In genomic region chr3:88772399-88772798, GRCm38 (mm10) we compare ENCODE assay signal across 8 mouse cellular contexts. TPM values are rescaled to one million over a fixed set of nuclear protein-coding genes. Genes with fewer than 3 reads are reported as not detected.
DNase-seq lines count a peak whose midpoint lies in the region; ATAC-seq lines count a peak whose summit lies in the region.
"Not testable (repeated sequence)": the region's sequence is repeated elsewhere in the genome, so short reads cannot be mapped to it uniquely, and the experiment has no call there.

No protein-coding gene starts in this region.

- H3K9ac ChIP-seq in embryonic facial prominence, embryonic 12.5 days: not testable (repeated sequence)

- WGBS in embryonic facial prominence, embryonic 12.5 days: 2% methylated on average over 19 of the region's 19 CpGs

- H3K27ac ChIP-seq in embryonic facial prominence, embryonic 12.5 days: not testable (repeated sequence)

- H3K4me2 ChIP-seq in embryonic facial prominence, embryonic 12.5 days (replicated peaks): peak overlapping the region; percentile 33

- DNase-seq in adrenal gland, postnatal 25 days: peak; percentile 76
- peak; percentile 92 to 93 for DNase-seq in heart, adult 18-20 months
- DNase-seq in kidney, adult 11 months: peak; percentile 90
- DNase-seq in left cerebral cortex, postnatal 36 days (ENCODE audit: low spot score in 2 of 2): peak; percentile 95 to 96
- DNase-seq in mesoderm, embryonic 11.5 days (ENCODE audit: low read depth, low spot score): peak; percentile 82
- peak; percentile 85 for DNase-seq in right cerebral cortex, postnatal 14 days
- peak; percentile 69 for DNase-seq in urinary bladder, postnatal 25 days (ENCODE audit: low spot score)

- not testable (repeated sequence) for H3K9me3 ChIP-seq in embryonic facial prominence, embryonic 12.5 days

- ATAC-seq in embryonic facial prominence, embryonic 12.5 days (ENCODE audit: insufficient number of reproducible peaks, insufficient read depth, low FRiP score, low TSS enrichment): not testable (repeated sequence)

- H3K27me3 ChIP-seq in embryonic facial prominence, embryonic 12.5 days: not testable (repeated sequence)

- H3K4me3 ChIP-seq in embryonic facial prominence, embryonic 12.5 days: peak overlapping the region; percentile 12; the same call in 1 of the 2 replicates

- intact Hi-C loops in left cerebral cortex, postnatal 36 days (cut with DNase I): not testable (repeated sequence)

- not testable (repeated sequence) for H3K4me1 ChIP-seq in embryonic facial prominence, embryonic 12.5 days

- not testable (repeated sequence) for H3K36me3 ChIP-seq in embryonic facial prominence, embryonic 12.5 days

RNA-seq across cellular contexts. Expression of gene Syt11, which starts 2.6 kb away (rescaled TPM):
- total RNA-seq in adrenal gland, postnatal 25 days (2021): 7.8 and 11.1 TPM in 2 replicates
- 41.4 and 48.5 TPM in 2 replicates for polyA plus RNA-seq in embryonic facial prominence, embryonic 12.5 days (2016; fragmentation: Nextera tagmentation; extraction: Ambion mirVana)
- total RNA-seq in heart, adult 18-20 months (2021): 1 to 10 TPM; 5.4 to 8.0 TPM
- total RNA-seq in left cerebral cortex, postnatal 36 days (2021): 100 to 1,000 TPM; 498 to 620 TPM

RNA-seq across cellular contexts. Expression of gene Rit1, which starts 55.8 kb away (rescaled TPM):
- 48.7 and 65.4 TPM in 2 replicates for total RNA-seq in adrenal gland, postnatal 25 days (2021)
- 46.2 and 51.6 TPM in 2 replicates for polyA plus RNA-seq in embryonic facial prominence, embryonic 12.5 days (2016; fragmentation: Nextera tagmentation; extraction: Ambion mirVana)
- total RNA-seq in heart, adult 18-20 months (2021): 10 to 100 TPM; 70.5 to 95.6 TPM
- total RNA-seq in left cerebral cortex, postnatal 36 days (2021): 10 to 100 TPM; 47.9 to 51.3 TPM

Comparison
In these comparisons a context has a peak if more than half of its experiments do, and no peak if none do; other contexts are left out.
1. RNA of gene Syt11, which starts 2.6 kb away (total RNA-seq): 498 to 620 TPM in left cerebral cortex, postnatal 36 days; 7.8 to 11.1 TPM in adrenal gland, postnatal 25 days and 5.4 to 8.0 TPM in heart, adult 18-20 months; every median in the first group is over 10 times any median in the second.
2. Peak in every context shown above with its lines, with median percentiles within 50 percentile points of each other: DNase-seq.